Mouse (Mus musculus): ENCODE measurements around the gene Ttc28.

GRCm38 (mm10) chr5:111331099-111331435 is 451.5 kb downstream of the Ttc28 start:
- TF ChIP-seq POLR2A (IDR thresholded peaks at IDR 0.05; ENCODE audit: borderline replicate concordance, control insufficient read depth, low read depth, low read length) (no peak), CTCF (IDR thresholded peaks at IDR 0.05; ENCODE audit: control insufficient read depth, insufficient read depth, low read length) (no peak)
